Comparison of ENCODE assay signal across 38 mouse cellular contexts in the genomic region with DNA sequence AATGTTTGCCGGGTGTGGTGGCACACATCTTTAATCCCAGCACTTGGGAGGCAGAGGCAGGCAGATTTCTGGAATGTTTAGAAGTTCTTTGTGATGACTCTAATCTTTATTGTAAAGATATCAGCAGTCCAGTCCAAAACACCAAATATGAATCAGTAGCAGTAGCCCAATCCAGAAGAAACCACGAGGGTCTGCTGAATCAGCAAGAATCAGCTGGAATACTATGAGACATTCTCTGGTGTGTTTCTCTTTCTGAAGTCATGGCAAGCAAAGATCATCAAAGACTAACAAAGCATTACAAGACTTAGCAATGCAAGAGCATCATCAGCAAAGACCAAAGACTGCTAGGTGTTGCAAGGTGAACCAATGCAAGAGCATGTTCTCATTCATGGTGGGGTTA. TPM values are rescaled to one million over a fixed set of nuclear protein-coding genes. Genes with fewer than 3 reads are reported as not detected.
"Had no signal": no experiment of that assay in that cellular context is flagged by ENCODE, and none has a peak within 500 bp of the region (broad histone marks: within the 10 kb centered on the region; RNA-seq: fewer than 3 reads in every experiment).

No protein-coding gene starts in this region.

- DNase-seq: heart, postnatal 10 days; heart, postnatal 14 days; heart, postnatal 36 days; heart, postnatal 4 days; kidney, adult 11 months; kidney, adult 18-20 months; kidney, adult 2 months; kidney, adult 8-10 months; kidney, adult 9 months; kidney, postnatal 10 days; kidney, postnatal 14 days; kidney, postnatal 25 days; kidney, postnatal 36 days; kidney, postnatal 4 days; layer of hippocampus, postnatal 36 days had no signal

- H3K36me3 ChIP-seq: heart, embryonic 10.5 days; heart, embryonic 12.5 days; heart, embryonic 13.5 days; heart, embryonic 15.5 days; hindbrain, embryonic 10.5 days; hindbrain, embryonic 12.5 days; hindbrain, embryonic 13.5 days; hindbrain, embryonic 15.5 days; intestine, embryonic 15.5 days; kidney, embryonic 15.5 days had no signal

- H3K4me3 ChIP-seq: heart, embryonic 10.5 days; heart, embryonic 12.5 days; heart, embryonic 13.5 days; heart, embryonic 15.5 days; hindbrain, embryonic 10.5 days; hindbrain, embryonic 12.5 days; hindbrain, embryonic 13.5 days; hindbrain, embryonic 15.5 days; intestine, embryonic 15.5 days; kidney, embryonic 15.5 days; layer of hippocampus, adult 2 months; left cerebral cortex, adult 2 months had no signal

- H3K27ac ChIP-seq: heart, embryonic 10.5 days; heart, embryonic 13.5 days; heart, embryonic 15.5 days; hindbrain, embryonic 10.5 days; hindbrain, embryonic 12.5 days; hindbrain, embryonic 13.5 days; hindbrain, embryonic 14.5 days; hindbrain, embryonic 15.5 days; hindbrain, postnatal 0 days; intestine, embryonic 15.5 days; kidney, embryonic 15.5 days; kidney, postnatal 0 days; layer of hippocampus, adult 2 months; left cerebral cortex, adult 2 months had no signal

- H3K4me2 ChIP-seq: heart, embryonic 11.5 days; heart, embryonic 12.5 days; heart, embryonic 13.5 days; heart, embryonic 15.5 days; hindbrain, embryonic 12.5 days; hindbrain, embryonic 13.5 days; hindbrain, embryonic 14.5 days; hindbrain, embryonic 15.5 days; intestine, embryonic 15.5 days; kidney, embryonic 15.5 days had no signal

- H3K4me1 ChIP-seq: heart, embryonic 10.5 days; heart, embryonic 12.5 days; heart, embryonic 13.5 days; hindbrain, embryonic 10.5 days; hindbrain, embryonic 12.5 days; hindbrain, embryonic 13.5 days; hindbrain, embryonic 15.5 days; intestine, embryonic 15.5 days; kidney, embryonic 15.5 days had no signal

- H3K9me3 ChIP-seq: heart, embryonic 15.5 days; hindbrain, embryonic 12.5 days; hindbrain, embryonic 13.5 days; hindbrain, embryonic 15.5 days; intestine, embryonic 15.5 days had no signal

- H3K27me3 ChIP-seq: heart, embryonic 12.5 days; heart, embryonic 15.5 days; hindbrain, embryonic 12.5 days; hindbrain, embryonic 15.5 days; intestine, embryonic 15.5 days had no signal

- ATAC-seq: hindbrain, embryonic 16.5 days; hindbrain, postnatal 0 days; inflammation-experienced regulatory T-cells, adult 6 months; intestine, embryonic 15.5 days; intestine, embryonic 16.5 days; intestine, postnatal 0 days had no signal

- H3K9ac ChIP-seq: heart, embryonic 12.5 days; heart, embryonic 13.5 days; heart, embryonic 15.5 days; hindbrain, embryonic 12.5 days; hindbrain, embryonic 13.5 days; hindbrain, embryonic 14.5 days; hindbrain, embryonic 15.5 days; intestine, embryonic 15.5 days; kidney, embryonic 15.5 days had no signal

RNA-seq across cellular contexts. Expression of gene Ubap1l, which starts 20.4 kb away (rescaled TPM):
- total RNA-seq: hematopoietic stem cell, adult 5-6 weeks had no signal
- polyA plus RNA-seq: heart, embryonic 13.5 days; heart, embryonic 14.5 days had no signal

RNA-seq across cellular contexts. Expression of gene Kbtbd13, which starts 51.0 kb away (rescaled TPM):
- polyA plus RNA-seq: hindbrain, embryonic 11.5 days; inflammation-experienced regulatory T-cells, adult 6 months had no signal
